Mouse (Mus musculus) G1E (cell line): ENCODE results near the gene Inka1.

ENCODE experiments used
- CTCF ChIP-seq: IDR thresholded peaks from 2 replicates; pipeline ENCODE4 v1.5.1; 2012; ENCODE audit warnings: low read depth, low read length, inconsistent platforms, mixed read lengths
- GATA1 ChIP-seq: IDR thresholded peaks from 2 replicates; pipeline ENCODE4 v1.6.1; 2012; ENCODE audit warnings: borderline replicate concordance, low read length, inconsistent platforms, mixed read lengths
- GATA2 ChIP-seq: IDR thresholded peaks from 2 replicates; pipeline ENCODE4 v1.6.1; 2012; ENCODE audit warnings: low read depth, low read length, inconsistent platforms, borderline replicate concordance

- TF ChIP-seq CTCF (no peak), GATA1 (no peak), GATA2 (no peak)
These were observed 36.3 kb downstream of the Inka1 start for GRCm38 (mm10) chr9:107949184-107949921.
